Comparison of ENCODE assay signal across 14 mouse cellular contexts in genomic region chr4:135645022-135645637, GRCm38 (mm10). TPM values are rescaled to one million over a fixed set of nuclear protein-coding genes. Genes with fewer than 3 reads are reported as not detected.
DNase-seq lines count a peak whose midpoint lies in the region; ATAC-seq and TF ChIP-seq lines count a peak whose summit lies in the region.
"Had no signal": no experiment of that assay in that cellular context is flagged by ENCODE, and none has a peak within 500 bp of the region (broad histone marks: within the 10 kb centered on the region; RNA-seq: fewer than 3 reads in every experiment).

No protein-coding gene starts in this region.

- H3K4me3 ChIP-seq in kidney, embryonic 14.5 days (ENCODE audit: low read length): no peak overlapping the region
- H3K4me3 ChIP-seq in embryonic facial prominence, embryonic 12.5 days: no peak overlapping the region
- H3K4me3 ChIP-seq in intestine, embryonic 14.5 days (ENCODE audit: low read depth, low read length): no peak overlapping the region
- H3K4me3 ChIP-seq in liver, embryonic 14.5 days (ENCODE audit: insufficient read depth in 1 of 2, low read depth in 2 of 2, low read length in 2 of 2): no peak overlapping the region
- H3K4me3 ChIP-seq: hindbrain, embryonic 15.5 days had no signal

- no peak overlapping the region for H3K9ac ChIP-seq in kidney, embryonic 14.5 days (ENCODE audit: low read depth, low read length)
- H3K9ac ChIP-seq in embryonic facial prominence, embryonic 12.5 days: no peak overlapping the region
- no peak overlapping the region for H3K9ac ChIP-seq in intestine, embryonic 14.5 days (ENCODE audit: low read length)
- H3K9ac ChIP-seq in liver, embryonic 14.5 days (replicated peaks): peak overlapping the region; percentile 34
- H3K9ac ChIP-seq: hindbrain, embryonic 15.5 days had no signal

- no peaks in the 10 kb centered on the region for H3K27me3 ChIP-seq in kidney, embryonic 14.5 days (ENCODE audit: control insufficient read depth, insufficient read depth, low read length)
- H3K27me3 ChIP-seq in embryonic facial prominence, embryonic 12.5 days: no peaks in the 10 kb centered on the region
- no peaks in the 10 kb centered on the region for H3K27me3 ChIP-seq in intestine, embryonic 14.5 days (replicated peaks; ENCODE audit: control insufficient read depth, insufficient read depth, low read length)
- H3K27me3 ChIP-seq in liver, embryonic 14.5 days (ENCODE audit: control insufficient read depth, insufficient read depth, low read length): no peaks in the 10 kb centered on the region
- H3K27me3 ChIP-seq: hindbrain, embryonic 15.5 days had no signal

- intact Hi-C loops in left cerebral cortex, postnatal 14 days (cut with DNase I): no loop called here

- H3K36me3 ChIP-seq in kidney, embryonic 14.5 days (ENCODE audit: control insufficient read depth, insufficient read depth, low read length): no peaks in the 10 kb centered on the region
- H3K36me3 ChIP-seq in embryonic facial prominence, embryonic 12.5 days: no peaks in the 10 kb centered on the region
- H3K36me3 ChIP-seq in intestine, embryonic 14.5 days (ENCODE audit: control insufficient read depth, insufficient read depth, low read length): no peaks in the 10 kb centered on the region
- H3K36me3 ChIP-seq in liver, embryonic 14.5 days (replicated peaks; ENCODE audit: control insufficient read depth, insufficient read depth, low read depth): no peaks in the 10 kb centered on the region
- H3K36me3 ChIP-seq: hindbrain, embryonic 15.5 days had no signal

- TF ChIP-seq CTCF in liver, embryonic 14.5 days (IDR thresholded peaks at IDR 0.05; ENCODE audit: low read depth): no peak

- no peaks in the 10 kb centered on the region for H3K9me3 ChIP-seq in kidney, embryonic 14.5 days (ENCODE audit: control insufficient read depth, low read length)
- no peaks in the 10 kb centered on the region for H3K9me3 ChIP-seq in embryonic facial prominence, embryonic 12.5 days
- H3K9me3 ChIP-seq in intestine, embryonic 14.5 days (ENCODE audit: control insufficient read depth, low read length): no peaks in the 10 kb centered on the region
- no peaks in the 10 kb centered on the region for H3K9me3 ChIP-seq in liver, embryonic 14.5 days (ENCODE audit: control insufficient read depth, low read length)
- H3K9me3 ChIP-seq: hindbrain, embryonic 15.5 days had no signal

- H3K4me1 ChIP-seq in kidney, embryonic 14.5 days (ENCODE audit: control insufficient read depth, insufficient read depth, low read length): no peaks in the 10 kb centered on the region
- peaks cover 15% of the 10 kb centered on the region for H3K4me1 ChIP-seq in embryonic facial prominence, embryonic 12.5 days
- H3K4me1 ChIP-seq in intestine, embryonic 14.5 days (replicated peaks; ENCODE audit: control insufficient read depth, insufficient read depth, low read length): 0 out of 2 replicates have a peak, but pooled peaks cover 7% of the 10 kb centered on the region
- H3K4me1 ChIP-seq in liver, embryonic 14.5 days (replicated peaks; ENCODE audit: control insufficient read depth in 2 of 2, insufficient read depth in 2 of 2, low read length in 1 of 2): peaks cover 22 to 38% of the 10 kb centered on the region in 2 experiments
- H3K4me1 ChIP-seq: hindbrain, embryonic 15.5 days had no signal

- 0 out of 2 replicates have a peak, but pooled peaks have one; percentile 46 for ATAC-seq in kidney, embryonic 14.5 days (ENCODE audit: low FRiP score, low TSS enrichment)
- no peak for ATAC-seq in embryonic facial prominence, embryonic 12.5 days (ENCODE audit: insufficient number of reproducible peaks, insufficient read depth, low FRiP score, low TSS enrichment)
- ATAC-seq in intestine, embryonic 14.5 days (replicated peaks; ENCODE audit: low FRiP score, low TSS enrichment, low read depth): peak; percentile 68
- peak; percentile 85 for ATAC-seq in liver, embryonic 14.5 days (ENCODE audit: insufficient read depth)
- ATAC-seq: forebrain, embryonic 16.5 days had no signal

- no peak overlapping the region for H3K27ac ChIP-seq in kidney, embryonic 14.5 days (ENCODE audit: low read depth, low read length)
- H3K27ac ChIP-seq in embryonic facial prominence, embryonic 12.5 days: peak overlapping the region; percentile 61; the same call in 1 of the 2 replicates
- peak overlapping the region; percentile 29 for H3K27ac ChIP-seq in intestine, embryonic 14.5 days (ENCODE audit: low read depth)
- H3K27ac ChIP-seq in liver, embryonic 14.5 days: peak overlapping the region; percentile 77
- H3K27ac ChIP-seq: hindbrain, embryonic 15.5 days had no signal

- 29% methylated on average over 12 of the region's 12 CpGs for WGBS in kidney, embryonic 14.5 days
- WGBS in embryonic facial prominence, embryonic 12.5 days: 51% methylated on average over 12 of the region's 12 CpGs
- WGBS in intestine, embryonic 14.5 days: 41% methylated on average over 12 of the region's 12 CpGs
- WGBS in liver, embryonic 14.5 days (ENCODE audit: insufficient replicate concordance): 55% methylated on average over 12 of the region's 12 CpGs

- H3K4me2 ChIP-seq in kidney, embryonic 14.5 days (replicated peaks; ENCODE audit: low read depth, low read length): no peak overlapping the region
- no peak overlapping the region for H3K4me2 ChIP-seq in embryonic facial prominence, embryonic 12.5 days (replicated peaks)
- H3K4me2 ChIP-seq in intestine, embryonic 14.5 days (ENCODE audit: low read length): no peak overlapping the region
- peak overlapping the region; percentile 56 for H3K4me2 ChIP-seq in liver, embryonic 14.5 days (ENCODE audit: low read depth)
- H3K4me2 ChIP-seq: hindbrain, embryonic 15.5 days had no signal

- peak; percentile 49; the same call in 1 of the 2 replicates for TF ChIP-seq EP300 in liver, embryonic 14.5 days (IDR thresholded peaks at IDR 0.05; ENCODE audit: low read depth)

- no peak for DNase-seq in kidney, postnatal 10 days
- DNase-seq in intestine, embryonic 14.5 days (ENCODE audit: low spot score): no peak
- DNase-seq in liver, embryonic 14.5 days (ENCODE audit: low read depth in 3 of 3, low spot score in 3 of 3): peak; percentile 43 to 60 (median 53)
- no peak for DNase-seq in left cerebral cortex, postnatal 14 days (ENCODE audit: low spot score in 2 of 2)
- DNase-seq in lung, postnatal 4 days: no peak
- no peak for DNase-seq in spleen, postnatal 14 days (ENCODE audit: low spot score in 2 of 2)
- DNase-seq: adrenal gland, postnatal 36 days; cerebellum, adult 11-12 months; gastrocnemius, postnatal 14 days; thymus, adult 2 months had no signal

RNA-seq across cellular contexts. Expression of gene Ifnlr1, which starts 41.0 kb away (rescaled TPM):
- 0.46 and 1.1 TPM in 2 replicates for polyA plus RNA-seq in kidney, embryonic 14.5 days (2014; fragmentation: Nextera tagmentation; extraction: Ambion mirVana)
- 1.4 and 1.8 TPM in 2 replicates for polyA plus RNA-seq in embryonic facial prominence, embryonic 12.5 days (2016; fragmentation: Nextera tagmentation; extraction: Ambion mirVana)
- 2.9 and 3.5 TPM in 2 replicates for polyA plus RNA-seq in intestine, embryonic 14.5 days (2014; fragmentation: Nextera tagmentation; extraction: Ambion mirVana)
- polyA plus RNA-seq in liver, embryonic 14.5 days (2012; rRNA removed): 0.10 and 0.13 TPM in 2 replicates
- 0.06 and 0.09 TPM in 2 replicates for polyA plus RNA-seq in liver, embryonic 14.5 days (2014; fragmentation: Nextera tagmentation; extraction: Ambion mirVana)
- total RNA-seq in left cerebral cortex, postnatal 14 days (2021): under 1 TPM; 0.35 to 0.40 TPM

Comparison
In these comparisons a context has a peak if more than half of its experiments do, and no peak if none do; other contexts are left out.
1. DNase-seq: peak in liver, embryonic 14.5 days (3 of 3); none in kidney, postnatal 10 days (single experiment), intestine, embryonic 14.5 days (single experiment), left cerebral cortex, postnatal 14 days (0 of 2), lung, postnatal 4 days (0 of 2) and spleen, postnatal 14 days (0 of 2).